Mouse (Mus musculus) forebrain, embryonic 15.5 days (tissue): Measurements from ENCODE around the gene Saxo1. TPM values are rescaled to one million over a fixed set of nuclear protein-coding genes. Genes with fewer than 3 reads are reported as not detected.
A peak's percentile ranks its signal among the peaks of the same experiment; 100 is the strongest.

ENCODE experiments used
- ATAC-seq: fragments of 200-750 bp; cut with Nextera tagmentation; replicated peaks from 2 replicates; pipeline ENCODE4 v1.8.0; 2017; ENCODE audit warnings: mild to moderate bottlenecking, moderate TSS enrichment, moderate library complexity
- H3K27ac ChIP-seq: fragments of 300-500 bp; sonication (generic); replicated peaks from 2 replicates; pipeline ENCODE4 v1.5.1; 2015; ENCODE audit warnings: mild to moderate bottlenecking, inconsistent platforms
- H3K27me3 ChIP-seq: fragments of 300-500 bp; sonication (generic); 2 replicates; pipeline ENCODE4 v1.6.1; 2015; ENCODE audit warnings: inconsistent platforms
- H3K36me3 ChIP-seq: fragments of 300-500 bp; sonication (generic); 2 replicates; pipeline ENCODE4 v1.6.1; 2015; ENCODE audit warnings: mild to moderate bottlenecking, inconsistent platforms
- H3K4me1 ChIP-seq: fragments of 300-500 bp; sonication (generic); 2 replicates; pipeline ENCODE4 v1.6.1; 2015; ENCODE audit warnings: inconsistent platforms
- H3K4me2 ChIP-seq: fragments of 300-500 bp; sonication (generic); replicated peaks from 2 replicates; pipeline ENCODE4 v1.6.1; 2015; ENCODE audit warnings: mild to moderate bottlenecking, inconsistent platforms
- H3K4me3 ChIP-seq: fragments of 300-500 bp; sonication (generic); 2 replicates; pipeline ENCODE4 v1.5.1; 2015; ENCODE audit warnings: mild to moderate bottlenecking, inconsistent platforms
- H3K9ac ChIP-seq: fragments of 300-500 bp; sonication (generic); replicated peaks from 2 replicates; pipeline ENCODE4 v1.6.1; 2015; ENCODE audit warnings: mild to moderate bottlenecking, inconsistent platforms
- H3K9me3 ChIP-seq: fragments of 300-500 bp; sonication (generic); 2 replicates; pipeline ENCODE4 v1.6.1; 2016; ENCODE audit warnings: inconsistent platforms
- WGBS: fragments of 180-500 bp; shearing (Covaris S2); methylation state at CpG from one replicate; pipeline ENCODE4 v1.1.7; 2015; ENCODE audit warnings: mixed read lengths; 5-methylcytosine and 5-hydroxymethylcytosine counted together
- polyA plus RNA-seq: library from polyadenylated mRNA; unstranded; fragments of >200 nt; fragmentation: Nextera tagmentation; extraction: Ambion mirVana; gene quantifications from 2 replicates; pipeline ENCODE4 v1.2.1, GENCODE M21; 2015

Gene Saxo1
- polyA plus RNA-seq, 1 experiment from 2014 or later = not detected

- ATAC-seq = no peak
- Histone ChIP-seq H3K4me1 (no peaks in the 10 kb centered on the region), H3K27ac (no peak overlapping the region), H3K36me3 (no peaks in the 10 kb centered on the region), H3K9me3 (no peaks in the 10 kb centered on the region), H3K27me3 (no peaks in the 10 kb centered on the region), H3K9ac (no peak overlapping the region), H3K4me2 (no peak overlapping the region), H3K4me3 (no peak overlapping the region)
- 91% methylated on average over 5 of the region's 5 CpGs for WGBS
These were observed 93.3 kb downstream of the Saxo1 start for GRCm38 (mm10) chr4:86464808-86465207.

DNA sequence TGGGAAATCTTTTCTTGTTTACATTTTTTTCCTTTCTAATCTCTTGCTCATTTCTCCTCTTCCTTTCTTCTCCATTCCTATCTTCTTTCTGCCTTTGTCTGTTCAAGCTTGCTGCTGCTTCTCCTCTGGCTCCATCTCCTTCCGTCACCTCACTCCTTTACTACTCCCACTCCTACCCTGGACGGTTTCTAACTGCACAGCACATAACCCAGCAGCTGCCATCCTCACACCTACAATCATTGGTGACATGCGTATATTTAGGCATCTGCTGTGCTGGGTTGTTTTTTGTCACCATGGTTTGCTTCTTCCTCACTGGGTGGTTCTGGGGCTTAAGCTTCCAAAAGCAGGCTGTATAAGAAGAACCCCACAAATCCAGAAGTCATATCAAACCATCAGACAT, 107.7 kb downstream of the Saxo1 start:
- ATAC-seq = no peak
- H3K4me3 ChIP-seq = no peak overlapping the region
- no peak overlapping the region for H3K9ac ChIP-seq
- no peak overlapping the region for H3K4me2 ChIP-seq
- H3K9me3 ChIP-seq = no peaks in the 10 kb centered on the region
- H3K4me1 ChIP-seq = no peaks in the 10 kb centered on the region
- H3K36me3 ChIP-seq = no peaks in the 10 kb centered on the region
- no peaks in the 10 kb centered on the region for H3K27me3 ChIP-seq
- WGBS = 90% methylated on average over 3 of the region's 3 CpGs
- H3K27ac ChIP-seq = no peak overlapping the region

GRCm38 (mm10) chr4:86436336-86436735, 121.8 kb downstream of the Saxo1 start:
- Histone ChIP-seq H3K4me2 (no peak overlapping the region), H3K4me3 (no peak overlapping the region), H3K4me1 (no peaks in the 10 kb centered on the region), H3K9ac (no peak overlapping the region), H3K9me3 (no peaks in the 10 kb centered on the region), H3K27ac (no peak overlapping the region), H3K27me3 (no peaks in the 10 kb centered on the region), H3K36me3 (no peaks in the 10 kb centered on the region)
- ATAC-seq = no peak
- WGBS = 85% methylated on average over 3 of the region's 3 CpGs

GRCm38 (mm10) chr4:86435631-86436030, 122.5 kb downstream of the Saxo1 start:
- no peak overlapping the region for H3K9ac ChIP-seq
- no peak overlapping the region for H3K27ac ChIP-seq
- WGBS = 85% methylated on average over 3 of the region's 3 CpGs
- no peak overlapping the region for H3K4me3 ChIP-seq
- H3K4me1 ChIP-seq = no peaks in the 10 kb centered on the region
- no peak for ATAC-seq
- H3K27me3 ChIP-seq = no peaks in the 10 kb centered on the region
- H3K36me3 ChIP-seq = no peaks in the 10 kb centered on the region
- no peaks in the 10 kb centered on the region for H3K9me3 ChIP-seq
- H3K4me2 ChIP-seq = no peak overlapping the region

- Histone ChIP-seq H3K9me3 (no peaks in the 10 kb centered on the region), H3K27me3 (no peaks in the 10 kb centered on the region), H3K27ac (no peak overlapping the region), H3K4me3 (no peak overlapping the region), H3K4me2 (no peak overlapping the region), H3K4me1 (no peaks in the 10 kb centered on the region), H3K9ac (no peak overlapping the region), H3K36me3 (no peaks in the 10 kb centered on the region)
- no peak for ATAC-seq
- WGBS = 90% methylated on average over 6 of the region's 6 CpGs
These were observed 129.9 kb downstream of the Saxo1 start for GRCm38 (mm10) chr4:86428091-86428745.

GRCm38 (mm10) chr4:86427312-86427711, 130.8 kb downstream of the Saxo1 start:
- Histone ChIP-seq H3K4me1 (no peaks in the 10 kb centered on the region), H3K9ac (no peak overlapping the region), H3K4me3 (no peak overlapping the region), H3K4me2 (no peak overlapping the region), H3K36me3 (no peaks in the 10 kb centered on the region), H3K9me3 (no peaks in the 10 kb centered on the region), H3K27me3 (no peaks in the 10 kb centered on the region), H3K27ac (no peak overlapping the region)
- no peak for ATAC-seq
- 71% methylated on average over 5 of the region's 5 CpGs for WGBS

DNA sequence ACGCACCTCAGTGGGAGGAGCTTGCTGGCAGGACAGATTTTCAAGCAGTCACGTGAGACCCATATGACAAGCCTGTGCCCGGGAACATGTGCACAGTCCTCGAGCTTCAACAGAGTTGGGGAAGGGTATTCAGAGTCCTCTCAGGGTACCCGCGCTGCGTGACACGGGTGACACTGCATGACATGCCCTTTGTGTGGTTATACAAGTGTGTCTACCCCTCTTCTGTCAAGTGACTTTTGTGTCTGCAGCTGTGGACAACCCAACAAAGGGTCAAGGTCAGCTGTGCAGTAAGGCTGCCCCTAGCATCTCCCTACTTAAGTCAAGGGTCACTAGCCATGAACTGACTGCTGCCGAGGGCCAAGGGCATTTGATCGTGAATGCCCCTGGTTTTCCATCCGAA, 131.6 kb downstream of the Saxo1 start:
- H3K4me2 ChIP-seq = no peak overlapping the region
- H3K27ac ChIP-seq = no peak overlapping the region
- ATAC-seq = 0 out of 2 replicates have a peak, but pooled peaks have one; percentile 16
- H3K4me1 ChIP-seq = no peaks in the 10 kb centered on the region
- no peaks in the 10 kb centered on the region for H3K36me3 ChIP-seq
- no peak overlapping the region for H3K9ac ChIP-seq
- no peak overlapping the region for H3K4me3 ChIP-seq
- no peaks in the 10 kb centered on the region for H3K9me3 ChIP-seq
- 80% methylated on average over 11 of the region's 11 CpGs for WGBS
- H3K27me3 ChIP-seq = no peaks in the 10 kb centered on the region

DNA sequence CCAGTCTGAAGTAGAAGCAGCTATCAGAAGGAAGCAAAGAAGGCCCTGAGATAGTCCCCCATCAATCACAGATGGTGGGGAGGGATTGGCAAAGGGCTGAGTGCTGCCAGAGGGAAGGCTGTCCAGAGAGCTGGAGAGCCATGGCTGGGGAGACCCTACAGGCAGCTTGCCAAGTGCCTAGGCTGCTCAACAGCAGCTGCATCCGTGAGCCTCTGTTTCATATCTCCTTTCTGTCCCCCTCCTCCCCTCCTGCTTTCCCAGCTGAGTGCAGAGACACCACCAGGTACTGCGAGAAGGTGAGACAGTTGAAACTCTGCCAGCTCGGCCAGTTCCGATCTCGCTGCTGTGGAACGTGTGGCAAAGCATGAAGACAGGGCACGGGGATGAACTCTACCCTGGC, 132.5 kb downstream of the Saxo1 start:
- H3K9ac ChIP-seq = no peak overlapping the region
- H3K36me3 ChIP-seq = no peaks in the 10 kb centered on the region
- ATAC-seq = no peak
- no peak overlapping the region for H3K4me3 ChIP-seq
- 77% methylated on average over 7 of the region's 7 CpGs for WGBS
- no peak overlapping the region for H3K27ac ChIP-seq
- H3K4me1 ChIP-seq = no peaks in the 10 kb centered on the region
- no peaks in the 10 kb centered on the region for H3K27me3 ChIP-seq
- no peak overlapping the region for H3K4me2 ChIP-seq
- H3K9me3 ChIP-seq = no peaks in the 10 kb centered on the region

DNA sequence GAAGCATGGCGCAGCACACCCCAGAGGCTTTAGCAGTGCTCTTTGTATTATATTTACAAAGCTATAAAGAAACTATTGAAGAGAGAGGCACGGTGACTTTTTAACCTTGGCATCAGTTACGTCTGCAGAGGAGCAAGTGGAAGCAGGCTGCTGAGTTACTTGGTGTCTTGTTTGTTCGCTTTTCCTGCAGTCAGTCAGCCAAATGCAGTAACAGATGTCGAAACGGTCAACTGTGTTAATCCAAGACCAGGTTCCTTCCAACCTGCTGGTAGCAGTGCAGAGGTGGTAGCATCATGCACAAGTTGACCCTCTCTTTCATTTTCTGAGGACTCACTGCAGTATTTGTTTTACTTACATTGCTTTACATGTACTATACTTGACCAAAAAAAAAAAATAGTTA, 135.5 kb downstream of the Saxo1 start:
- no peaks in the 10 kb centered on the region for H3K36me3 ChIP-seq
- H3K9ac ChIP-seq = no peak overlapping the region
- no peak overlapping the region for H3K27ac ChIP-seq
- no peaks in the 10 kb centered on the region for H3K4me1 ChIP-seq
- no peaks in the 10 kb centered on the region for H3K27me3 ChIP-seq
- no peak overlapping the region for H3K4me3 ChIP-seq
- ATAC-seq = no peak
- H3K9me3 ChIP-seq = no peaks in the 10 kb centered on the region
- H3K4me2 ChIP-seq = no peak overlapping the region
- WGBS = 80% methylated on average over 6 of the region's 6 CpGs

DNA sequence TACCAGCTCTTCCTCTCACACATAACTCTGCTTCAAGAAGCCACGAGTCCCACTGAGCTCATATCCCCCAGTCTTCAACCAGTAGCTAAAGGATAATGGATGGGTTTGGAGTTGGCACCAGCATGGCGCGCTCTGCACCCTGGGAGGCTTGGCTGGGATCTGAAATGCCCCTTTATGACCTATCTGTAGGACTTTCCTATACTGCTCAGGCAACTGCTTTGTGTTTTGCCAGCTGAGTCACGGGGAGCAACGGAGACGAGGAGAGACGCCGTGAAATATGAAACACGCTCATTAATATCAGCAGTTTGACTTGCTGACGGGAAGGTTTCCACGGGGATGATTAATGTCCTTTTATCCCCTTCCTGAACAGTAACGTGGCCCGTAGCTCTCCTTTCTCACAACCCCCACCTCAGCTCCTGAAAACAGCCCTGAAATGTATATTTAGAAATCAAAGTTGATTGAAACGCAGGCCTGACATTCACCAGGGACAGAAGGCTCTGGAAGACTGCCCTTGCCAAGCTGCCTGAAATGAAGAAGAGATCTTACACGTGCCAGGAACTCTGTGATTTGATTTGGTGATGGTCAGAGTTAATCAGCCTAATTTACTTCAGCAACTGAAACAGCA, 141.6 kb downstream of the Saxo1 start:
- H3K4me3 ChIP-seq = no peak overlapping the region
- no peak overlapping the region for H3K4me2 ChIP-seq
- WGBS = 78% methylated on average over 15 of the region's 15 CpGs
- H3K36me3 ChIP-seq = no peaks in the 10 kb centered on the region
- no peaks in the 10 kb centered on the region for H3K4me1 ChIP-seq
- no peak overlapping the region for H3K27ac ChIP-seq
- H3K9ac ChIP-seq = no peak overlapping the region
- no peaks in the 10 kb centered on the region for H3K27me3 ChIP-seq
- ATAC-seq = no peak
- no peaks in the 10 kb centered on the region for H3K9me3 ChIP-seq

- no peak overlapping the region for H3K4me3 ChIP-seq
- no peaks in the 10 kb centered on the region for H3K27me3 ChIP-seq
- H3K9ac ChIP-seq = no peak overlapping the region
- ATAC-seq = no peak
- 48% methylated on average over 3 of the region's 3 CpGs for WGBS
- H3K36me3 ChIP-seq = no peaks in the 10 kb centered on the region
- H3K27ac ChIP-seq = no peak overlapping the region
- H3K9me3 ChIP-seq = no peaks in the 10 kb centered on the region
- no peak overlapping the region for H3K4me2 ChIP-seq
- no peaks in the 10 kb centered on the region for H3K4me1 ChIP-seq
These were observed 144.7 kb downstream of the Saxo1 start for GRCm38 (mm10) chr4:86413388-86413787.

GRCm38 (mm10) chr4:86410946-86411345, 147.2 kb downstream of the Saxo1 start:
- Histone ChIP-seq H3K9me3 (no peaks in the 10 kb centered on the region), H3K9ac (no peak overlapping the region), H3K36me3 (no peaks in the 10 kb centered on the region), H3K4me1 (no peaks in the 10 kb centered on the region), H3K27me3 (no peaks in the 10 kb centered on the region), H3K4me3 (no peak overlapping the region), H3K27ac (no peak overlapping the region), H3K4me2 (no peak overlapping the region)
- 96% methylated on average over 3 of the region's 3 CpGs for WGBS
- ATAC-seq = no peak

DNA sequence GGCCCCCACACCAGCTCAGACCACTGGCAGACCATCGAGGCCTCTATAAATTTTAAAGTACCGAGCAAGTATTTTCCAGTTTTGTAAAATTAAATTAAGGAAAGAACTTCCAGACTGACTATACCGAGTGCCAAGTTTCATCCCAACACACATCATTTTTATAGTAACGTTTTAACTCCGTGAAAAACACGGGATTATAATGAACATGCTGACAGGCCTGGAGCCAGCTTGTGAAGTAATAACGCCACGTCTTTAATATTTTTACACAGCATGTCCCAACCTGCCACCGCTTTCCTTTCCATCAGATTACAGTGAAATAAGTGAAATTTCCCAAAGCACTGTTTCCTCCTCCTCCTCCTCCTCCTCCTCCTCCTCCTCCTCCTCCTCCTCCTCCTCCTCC, 149.7 kb downstream of the Saxo1 start:
- 82% methylated on average over 9 of the region's 9 CpGs for WGBS

More for the DNA sequence above, 149.7 kb downstream of the Saxo1 start:
- no peak overlapping the region for H3K9ac ChIP-seq
- ATAC-seq = no peak
- H3K36me3 ChIP-seq = no peaks in the 10 kb centered on the region
- H3K4me2 ChIP-seq = no peak overlapping the region
- no peaks in the 10 kb centered on the region for H3K9me3 ChIP-seq
- no peaks in the 10 kb centered on the region for H3K4me1 ChIP-seq
- no peak overlapping the region for H3K4me3 ChIP-seq
- no peaks in the 10 kb centered on the region for H3K27me3 ChIP-seq
- no peak overlapping the region for H3K27ac ChIP-seq
